Mouse (Mus musculus) olfactory bulb, adult 2 months (tissue): ENCODE data around the gene Gzf1.

Experiments used
- CTCF ChIP-seq: fragments of 200-500 bp; IDR thresholded peaks from 2 replicates; pipeline ENCODE4 v1.5.1; 2012; ENCODE audit warnings: low read depth, mild to moderate bottlenecking, low read length, moderate library complexity; ENCODE audit not compliant: insufficient read depth
- POLR2A ChIP-seq: fragments of 200-500 bp; IDR thresholded peaks from 2 replicates; pipeline ENCODE4 v1.6.1; 2012; ENCODE audit warnings: mild to moderate bottlenecking, low read depth, low read length, moderate library complexity; ENCODE audit not compliant: insufficient read depth

- TF ChIP-seq CTCF, result no peak
- TF ChIP-seq POLR2A, result no peak
Observed at GRCm38 (mm10) chr2:148731614-148732326, 50.9 kb downstream of the Gzf1 start.
